Mouse (Mus musculus) lung, postnatal 0 days (tissue): ENCODE data around the gene Trip12. TPM values are rescaled to one million over a fixed set of nuclear protein-coding genes. Genes with fewer than 3 reads are reported as not detected.

ENCODE experiments used
- ATAC-seq: fragments of 200-750 bp; cut with Nextera tagmentation; 2 replicates; pipeline ENCODE4 v1.8.0; 2017; ENCODE audit warnings: moderate library complexity
- DNase-seq: peaks from one replicate; pipeline ENCODE4 v3.0.0-alpha.2; 2016; ENCODE audit warnings: low spot score
- H3K27ac ChIP-seq: fragments of 300-500 bp; sonication (generic); 2 replicates; pipeline ENCODE4 v1.5.1; 2014; ENCODE audit warnings: antibody characterized with exemption, mild to moderate bottlenecking, low read length, mixed read lengths
- H3K27me3 ChIP-seq: fragments of 300-500 bp; sonication (generic); replicated peaks from 2 replicates; pipeline ENCODE4 v1.6.1; 2014; ENCODE audit warnings: low read length, mixed read lengths; ENCODE audit not compliant: insufficient read depth
- H3K36me3 ChIP-seq: fragments of 300-500 bp; sonication (generic); 2 replicates; pipeline ENCODE4 v1.6.1; 2014; ENCODE audit warnings: low read length, mixed read lengths; ENCODE audit not compliant: insufficient read depth
- H3K4me1 ChIP-seq: fragments of 300-500 bp; sonication (generic); 2 replicates; pipeline ENCODE4 v1.6.1; 2014; ENCODE audit warnings: antibody characterized with exemption, low read depth, low read length, mixed read lengths; ENCODE audit not compliant: insufficient read depth
- H3K4me2 ChIP-seq: fragments of 300-500 bp; sonication (generic); replicated peaks from 2 replicates; pipeline ENCODE4 v1.6.1; 2014; ENCODE audit warnings: low read depth, mild to moderate bottlenecking, low read length, moderate library complexity, mixed read lengths
- H3K4me3 ChIP-seq: fragments of 300-500 bp; sonication (generic); 2 replicates; pipeline ENCODE4 v1.5.1; 2014; ENCODE audit warnings: low read depth, low read length
- H3K9ac ChIP-seq: fragments of 300-500 bp; sonication (generic); replicated peaks from 2 replicates; pipeline ENCODE4 v1.6.1; 2014; ENCODE audit warnings: low read depth, mild to moderate bottlenecking
- H3K9me3 ChIP-seq: fragments of 300-500 bp; sonication (generic); 2 replicates; pipeline ENCODE4 v1.6.1; 2016; ENCODE audit warnings: low read length, mixed read lengths
- CTCF ChIP-seq: IDR thresholded peaks from 2 replicates; pipeline ENCODE4 v1.5.1; 2016; ENCODE audit warnings: antibody characterized with exemption, mild to moderate bottlenecking
- EP300 ChIP-seq: IDR thresholded peaks from 2 replicates; pipeline ENCODE4 v1.6.1; 2016; ENCODE audit warnings: antibody characterized with exemption, mild to moderate bottlenecking, control low read depth
- WGBS: fragments of 180-500 bp; shearing (Covaris S2); extraction: QIAGEN DNeasy Blood & Tissue Kit; methylation state at CpG from one replicate; pipeline ENCODE4 v1.1.7; 2014; 5-methylcytosine and 5-hydroxymethylcytosine counted together
- polyA plus RNA-seq: library from polyadenylated mRNA; unstranded; fragments of >200 nt; fragmentation: Nextera tagmentation; extraction: Ambion mirVana; gene quantifications from 2 replicates; pipeline ENCODE4 v1.2.1, GENCODE M21; 2015

Trip12 gene
- polyA plus RNA-seq, 1 experiment from 2014 or later, result 26.6 TPM

DNA sequence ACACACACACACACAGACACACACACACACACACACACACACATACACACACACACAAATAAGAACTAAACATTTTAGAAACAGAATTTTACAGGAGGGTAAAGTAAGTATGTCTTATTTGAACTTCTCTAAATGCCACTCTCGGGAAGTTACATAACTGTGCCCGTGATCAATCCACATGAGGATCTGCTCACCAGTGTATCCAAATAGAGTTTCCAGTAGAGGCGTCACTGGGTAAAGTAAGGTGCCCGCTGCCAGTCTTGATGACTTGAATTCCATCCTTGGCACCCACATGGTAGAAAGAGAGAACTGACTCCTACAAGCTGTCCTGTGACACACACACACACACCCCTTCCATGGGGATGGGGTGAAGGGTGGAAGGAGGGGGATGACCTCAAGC lies 42.6 kb upstream of the Trip12 start:
- Histone ChIP-seq H3K9me3 (no peaks in the 10 kb centered on the region), H3K36me3 (no peaks in the 10 kb centered on the region), H3K4me3 (no peak overlapping the region), H3K4me1 (no peaks in the 10 kb centered on the region), H3K9ac (no peak overlapping the region), H3K27ac (no peak overlapping the region), H3K4me2 (no peak overlapping the region), H3K27me3 (no peaks in the 10 kb centered on the region)
- no peak for DNase-seq
- ATAC-seq, result no peak
- 79% methylated on average over 4 of the region's 4 CpGs for WGBS
- TF ChIP-seq CTCF, result no peak

DNA sequence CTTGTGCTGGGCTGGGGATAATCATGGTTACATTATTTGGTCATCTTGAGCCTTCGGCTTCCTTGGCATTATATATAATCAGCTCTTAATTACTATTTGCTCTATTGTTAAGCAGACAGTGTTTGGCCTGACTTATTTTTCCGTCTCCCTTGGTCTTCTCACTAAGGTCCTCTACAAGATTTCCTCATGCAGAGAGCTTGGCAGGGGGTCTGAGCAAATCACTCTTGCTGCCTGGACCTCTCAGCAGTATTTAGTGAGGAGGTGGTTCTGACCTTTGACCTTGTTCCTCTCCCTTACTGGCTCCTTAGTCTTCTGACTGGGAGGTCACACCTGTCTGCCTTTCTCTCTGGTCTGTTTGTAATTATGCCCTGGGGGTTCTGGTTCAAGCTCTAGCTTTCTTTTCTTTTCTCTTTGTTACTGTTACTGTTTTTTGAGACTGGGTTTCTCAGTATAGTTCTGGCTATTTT lies 41.8 kb upstream of the Trip12 start:
- no peak overlapping the region for H3K4me3 ChIP-seq
- no peaks in the 10 kb centered on the region for H3K36me3 ChIP-seq
- no peak for DNase-seq
- H3K4me2 ChIP-seq, result no peak overlapping the region
- no peaks in the 10 kb centered on the region for H3K9me3 ChIP-seq
- ATAC-seq, result no peak
- WGBS, result 64% methylated on average over 2 of the region's 2 CpGs
- H3K9ac ChIP-seq, result no peak overlapping the region
- TF ChIP-seq EP300 (no peak), CTCF (no peak)
- no peaks in the 10 kb centered on the region for H3K4me1 ChIP-seq
- no peaks in the 10 kb centered on the region for H3K27me3 ChIP-seq
- no peak overlapping the region for H3K27ac ChIP-seq

DNA sequence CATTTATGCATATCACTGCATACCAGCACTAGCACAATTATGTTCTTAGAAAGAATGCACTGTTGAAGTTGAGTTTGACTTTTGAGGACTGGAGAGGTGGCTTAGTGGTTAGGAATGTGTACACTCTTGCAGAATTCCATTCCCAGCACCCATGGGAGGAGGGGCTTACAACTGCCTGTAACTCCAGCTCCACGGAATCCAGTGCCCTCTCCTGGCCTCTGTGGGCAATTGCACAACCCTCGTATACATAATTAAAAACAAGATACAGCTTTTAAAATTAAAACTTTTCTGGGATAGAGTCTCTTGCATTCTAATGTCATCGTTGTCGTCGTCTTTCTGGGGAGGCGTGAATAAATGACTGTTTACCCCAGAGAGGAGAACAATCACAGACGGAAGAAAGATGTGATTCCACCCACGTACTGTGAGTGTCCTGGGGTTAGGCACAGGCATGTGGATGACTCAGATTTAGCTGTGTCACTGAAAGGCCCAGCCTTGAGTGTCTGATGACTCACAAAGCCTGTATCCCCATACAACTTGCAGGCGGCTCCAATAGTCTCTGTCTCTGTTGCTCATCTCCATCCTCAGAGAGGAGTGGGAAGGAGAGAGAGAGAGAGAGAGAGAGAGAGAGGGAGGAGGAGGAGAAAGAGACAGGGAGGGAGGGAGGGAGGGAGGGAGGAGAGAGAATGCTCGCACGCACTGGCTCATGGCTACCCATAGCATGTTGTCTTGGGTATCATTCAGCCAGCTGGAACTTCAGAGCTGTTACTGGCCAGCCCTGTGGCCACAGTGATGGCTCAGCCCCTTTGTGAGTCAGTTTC lies 41.1 kb upstream of the Trip12 start:
- no peaks in the 10 kb centered on the region for H3K36me3 ChIP-seq
- no peak overlapping the region for H3K9ac ChIP-seq
- DNase-seq (no peak), ATAC-seq (no peak; the same call in 1 of the 2 replicates)
- no peak overlapping the region for H3K4me3 ChIP-seq
- no peaks in the 10 kb centered on the region for H3K9me3 ChIP-seq
- peak; percentile 37 for TF ChIP-seq CTCF
- no peak for TF ChIP-seq EP300
- H3K4me2 ChIP-seq, result no peak overlapping the region
- no peaks in the 10 kb centered on the region for H3K4me1 ChIP-seq
- no peaks in the 10 kb centered on the region for H3K27me3 ChIP-seq
- H3K27ac ChIP-seq, result no peak overlapping the region
- WGBS, result 70% methylated on average over 11 of the region's 11 CpGs

DNA sequence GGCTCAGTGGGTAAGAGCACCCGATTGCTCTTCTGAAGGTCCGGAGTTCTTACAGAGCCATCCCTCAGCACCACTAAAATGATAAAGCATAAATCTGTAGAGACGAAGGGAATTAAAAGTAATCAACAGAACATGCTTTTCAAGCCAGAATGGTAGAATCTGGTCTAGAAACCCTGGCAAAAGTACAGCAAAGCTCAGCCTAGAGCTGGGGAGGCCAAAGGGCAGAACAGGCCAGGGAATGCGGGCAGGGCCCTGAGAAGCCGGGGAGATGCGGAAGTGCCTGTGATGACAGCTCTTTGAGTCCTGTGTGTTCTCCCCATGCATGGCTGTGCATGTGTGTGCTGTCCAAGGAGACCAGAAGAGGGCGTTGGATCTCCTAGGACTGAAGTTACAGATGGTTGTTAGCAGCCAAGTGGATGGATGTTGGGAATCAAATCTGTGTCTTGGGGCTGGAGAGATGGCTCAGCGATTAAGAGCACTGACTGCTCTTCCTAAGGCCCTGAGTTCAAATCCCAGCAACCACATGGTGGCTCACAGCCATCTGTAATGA lies 39.3 kb upstream of the Trip12 start:
- Histone ChIP-seq H3K9me3 (no peaks in the 10 kb centered on the region), H3K4me1 (no peaks in the 10 kb centered on the region), H3K4me2 (no peak overlapping the region), H3K27me3 (no peaks in the 10 kb centered on the region), H3K27ac (no peak overlapping the region), H3K4me3 (no peak overlapping the region), H3K36me3 (no peaks in the 10 kb centered on the region), H3K9ac (no peak overlapping the region)
- ATAC-seq (no peak), DNase-seq (no peak)
- 91% methylated on average over 8 of the region's 8 CpGs for WGBS
- TF ChIP-seq CTCF (no peak), EP300 (no peak)

DNA sequence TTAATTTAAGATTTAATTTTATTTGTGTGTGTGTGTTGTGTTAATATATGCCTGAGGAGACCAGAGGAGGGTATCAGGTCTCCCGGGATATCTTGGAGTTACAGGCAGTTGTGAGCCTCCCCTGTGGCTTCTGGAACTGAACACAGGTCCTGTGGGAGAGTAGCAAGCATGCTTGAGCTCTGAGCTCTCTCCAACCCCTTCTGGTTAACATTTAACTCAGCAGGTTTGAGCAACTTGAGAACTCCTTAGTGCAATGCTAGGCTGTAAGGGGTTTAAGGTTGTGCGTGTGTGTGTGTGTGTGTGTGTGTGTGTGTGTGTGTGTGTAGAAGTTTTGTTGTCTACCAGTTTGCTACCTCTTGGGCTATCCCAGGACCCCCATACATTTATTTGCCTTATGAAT lies 37.3 kb upstream of the Trip12 start:
- H3K9me3 ChIP-seq, result no peaks in the 10 kb centered on the region
- no peak for DNase-seq
- no peaks in the 10 kb centered on the region for H3K27me3 ChIP-seq
- TF ChIP-seq EP300 (no peak), CTCF (no peak)
- H3K4me3 ChIP-seq, result no peak overlapping the region
- no peak; the same call in 1 of the 2 replicates for ATAC-seq
- no peak overlapping the region for H3K27ac ChIP-seq
- WGBS, result 59% methylated on average over 2 of the region's 2 CpGs
- no peaks in the 10 kb centered on the region for H3K36me3 ChIP-seq
- no peak overlapping the region for H3K9ac ChIP-seq
- no peaks in the 10 kb centered on the region for H3K4me1 ChIP-seq
- no peak overlapping the region for H3K4me2 ChIP-seq

DNA sequence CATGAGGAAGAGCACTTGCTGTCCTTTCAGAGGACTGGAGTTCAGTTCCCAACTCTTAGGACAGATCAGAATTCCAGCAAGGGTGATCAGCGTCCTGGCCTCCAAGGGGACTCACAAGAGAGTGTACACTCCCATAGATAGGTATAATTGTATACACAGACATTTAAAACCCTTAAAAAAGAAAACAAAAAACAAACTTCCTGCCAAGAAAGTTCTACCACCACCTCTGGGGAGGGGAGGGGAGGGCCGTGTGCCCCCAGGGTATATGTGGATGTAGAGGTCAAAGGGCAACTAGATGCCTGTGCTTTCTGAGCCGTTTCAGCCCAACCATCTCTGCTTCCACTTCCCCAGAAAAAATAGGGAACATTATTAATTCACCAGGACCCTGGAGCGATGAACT lies 32.6 kb upstream of the Trip12 start:
- Histone ChIP-seq H3K4me1 (no peaks in the 10 kb centered on the region), H3K4me3 (no peak overlapping the region), H3K27ac (no peak overlapping the region), H3K36me3 (no peaks in the 10 kb centered on the region), H3K9me3 (no peaks in the 10 kb centered on the region), H3K27me3 (no peaks in the 10 kb centered on the region), H3K9ac (no peak overlapping the region), H3K4me2 (no peak overlapping the region)
- TF ChIP-seq CTCF, result no peak
- TF ChIP-seq EP300, result no peak
- no peak for ATAC-seq
- DNase-seq, result no peak
- WGBS, result 64% methylated on average over 4 of the region's 4 CpGs
